ENCODE assay signal across 8 mouse cellular contexts in genomic region chr2:167834605-167835004, GRCm38 (mm10).
A peak's percentile ranks its signal among the peaks of the same experiment; 100 is the strongest.
DNase-seq lines count a peak whose midpoint lies in the region; ATAC-seq and TF ChIP-seq lines count a peak whose summit lies in the region.
"Had no signal": no experiment of that assay in that cellular context is flagged by ENCODE, and none has a peak within 500 bp of the region (broad histone marks: within the 10 kb centered on the region; RNA-seq: fewer than 3 reads in every experiment).

No protein-coding gene starts in this region.

- no peak overlapping the region for H3K4me3 ChIP-seq in midbrain, postnatal 0 days (ENCODE audit: low read depth, low read length)
- H3K4me3 ChIP-seq in midbrain, embryonic 16.5 days (ENCODE audit: low read depth, low read length): no peak overlapping the region
- no peak overlapping the region for H3K4me3 ChIP-seq in intestine, postnatal 0 days (ENCODE audit: low read depth, low read length)

- ATAC-seq in midbrain, postnatal 0 days (ENCODE audit: low FRiP score): no peak
- ATAC-seq in midbrain, embryonic 16.5 days: no peak
- ATAC-seq in intestine, postnatal 0 days: no peak

- no peaks in the 10 kb centered on the region for H3K9me3 ChIP-seq in midbrain, postnatal 0 days (ENCODE audit: low read length)
- no peaks in the 10 kb centered on the region for H3K9me3 ChIP-seq in midbrain, embryonic 16.5 days (replicated peaks; ENCODE audit: control insufficient read depth, low read length, poor library complexity, severe bottlenecking)
- no peaks in the 10 kb centered on the region for H3K9me3 ChIP-seq in intestine, postnatal 0 days (ENCODE audit: control insufficient read depth)

- H3K27me3 ChIP-seq in midbrain, postnatal 0 days (ENCODE audit: insufficient read depth, low read length): no peaks in the 10 kb centered on the region
- H3K27me3 ChIP-seq in midbrain, embryonic 16.5 days (ENCODE audit: control insufficient read depth, insufficient read depth, low read depth, low read length): no peaks in the 10 kb centered on the region
- no peaks in the 10 kb centered on the region for H3K27me3 ChIP-seq in intestine, postnatal 0 days (replicated peaks; ENCODE audit: control insufficient read depth, insufficient read depth, low read length)

- H3K9ac ChIP-seq in midbrain, postnatal 0 days (replicated peaks; ENCODE audit: low read length, poor library complexity, severe bottlenecking): no peak overlapping the region
- no peak overlapping the region for H3K9ac ChIP-seq in midbrain, embryonic 16.5 days (ENCODE audit: low read depth, low read length)
- no peak overlapping the region for H3K9ac ChIP-seq in intestine, postnatal 0 days (ENCODE audit: low read depth, low read length)

- DNase-seq in midbrain, postnatal 0 days (ENCODE audit: low spot score): peak; percentile 63
- DNase-seq in heart, adult 18-20 months: peak; percentile 88
- peak; percentile 69 for DNase-seq in ovary, adult 18-20 months (ENCODE audit: low spot score)
- no peak for DNase-seq in thymus, postnatal 14 days
- DNase-seq in cerebellum, adult 9-11 months: no peak

- no peak for TF ChIP-seq CTCF in midbrain, postnatal 0 days (IDR thresholded peaks at IDR 0.05)
- TF ChIP-seq CTCF in intestine, postnatal 0 days (IDR thresholded peaks at IDR 0.05; ENCODE audit: low read depth): no peak

- H3K27ac ChIP-seq in midbrain, postnatal 0 days (ENCODE audit: low read depth, low read length): no peak overlapping the region
- no peak overlapping the region for H3K27ac ChIP-seq in midbrain, embryonic 16.5 days (ENCODE audit: low read length)
- H3K27ac ChIP-seq in intestine, postnatal 0 days (ENCODE audit: low read depth, low read length): peak overlapping the region; percentile 50; the same call in 1 of the 2 replicates
- H3K27ac ChIP-seq: macrophage had no signal

- WGBS in midbrain, postnatal 0 days: 64% methylated on average over 8 of the region's 8 CpGs
- 72% methylated on average over 8 of the region's 8 CpGs for WGBS in midbrain, embryonic 16.5 days
- 67% methylated on average over 8 of the region's 8 CpGs for WGBS in intestine, postnatal 0 days

- no peak overlapping the region for H3K4me2 ChIP-seq in midbrain, postnatal 0 days (ENCODE audit: low read depth, low read length, poor library complexity, severe bottlenecking)
- no peak overlapping the region for H3K4me2 ChIP-seq in midbrain, embryonic 16.5 days (ENCODE audit: low read length)
- H3K4me2 ChIP-seq in intestine, postnatal 0 days (replicated peaks; ENCODE audit: low read depth): no peak overlapping the region

- no peaks in the 10 kb centered on the region for H3K36me3 ChIP-seq in midbrain, postnatal 0 days (ENCODE audit: insufficient read depth, low read length)
- no peaks in the 10 kb centered on the region for H3K36me3 ChIP-seq in midbrain, embryonic 16.5 days (ENCODE audit: control insufficient read depth, insufficient read depth, low read length)
- H3K36me3 ChIP-seq in intestine, postnatal 0 days (ENCODE audit: control insufficient read depth, insufficient read depth): no peaks in the 10 kb centered on the region

- H3K4me1 ChIP-seq in midbrain, postnatal 0 days (ENCODE audit: insufficient read depth, low read length): peaks cover 8% of the 10 kb centered on the region; the same call in 1 of the 2 replicates
- H3K4me1 ChIP-seq in midbrain, embryonic 16.5 days (ENCODE audit: control insufficient read depth, insufficient read depth, low read length): peaks cover 6% of the 10 kb centered on the region
- H3K4me1 ChIP-seq in intestine, postnatal 0 days (replicated peaks; ENCODE audit: control insufficient read depth, insufficient read depth, low read length): peaks cover 10% of the 10 kb centered on the region

Comparison
In these comparisons a context has a peak if more than half of its experiments do, and no peak if none do; other contexts are left out.
1. DNase-seq: peak in midbrain, postnatal 0 days (single experiment), heart, adult 18-20 months (2 of 2) and ovary, adult 18-20 months (single experiment); none in thymus, postnatal 14 days (single experiment) and cerebellum, adult 9-11 months (single experiment).